Mouse (Mus musculus) midbrain, embryonic 10.5 days (tissue): ENCODE measurements around the gene Pabpc5. TPM values are rescaled to one million over a fixed set of nuclear protein-coding genes. Genes with fewer than 3 reads are reported as not detected.

Source experiments
- DNase-seq: peaks from one replicate; pipeline ENCODE4 v3.0.0-alpha.2; 2017; ENCODE audit warnings: low spot score
- H3K27ac ChIP-seq: fragments of 300-500 bp; sonication (generic); replicated peaks from 2 replicates; pipeline ENCODE4 v1.5.1; 2016; ENCODE audit warnings: mild to moderate bottlenecking
- H3K27me3 ChIP-seq: fragments of 300-500 bp; sonication (generic); 2 replicates; pipeline ENCODE4 v1.6.1; 2016; ENCODE audit warnings: low read depth, mild to moderate bottlenecking; ENCODE audit not compliant: poor library complexity, severe bottlenecking
- H3K36me3 ChIP-seq: fragments of 300-500 bp; sonication (generic); 2 replicates; pipeline ENCODE4 v1.6.1; 2016; ENCODE audit warnings: mild to moderate bottlenecking, moderate library complexity
- H3K4me1 ChIP-seq: fragments of 300-500 bp; sonication (generic); 2 replicates; pipeline ENCODE4 v1.6.1; 2016
- H3K4me3 ChIP-seq: fragments of 300-500 bp; sonication (generic); 2 replicates; pipeline ENCODE4 v1.5.1; 2016; ENCODE audit warnings: mild to moderate bottlenecking, moderate library complexity
- H3K9me3 ChIP-seq: fragments of 300-500 bp; sonication (generic); replicated peaks from 2 replicates; pipeline ENCODE4 v1.6.1; 2016; ENCODE audit warnings: mild to moderate bottlenecking
- WGBS: fragments of 180-500 bp; shearing (Covaris S2); methylation state at CpG from one replicate; pipeline ENCODE4 v1.1.7; 2016; 5-methylcytosine and 5-hydroxymethylcytosine counted together
- polyA plus RNA-seq: library from polyadenylated mRNA; unstranded; fragments of >200 nt; fragmentation: Nextera tagmentation; extraction: Ambion mirVana; gene quantifications from 2 replicates; pipeline ENCODE4 v1.2.1, GENCODE M21; 2016

Gene Pabpc5
- 0.19 and 0.26 TPM in 2 replicates for polyA plus RNA-seq

DNA sequence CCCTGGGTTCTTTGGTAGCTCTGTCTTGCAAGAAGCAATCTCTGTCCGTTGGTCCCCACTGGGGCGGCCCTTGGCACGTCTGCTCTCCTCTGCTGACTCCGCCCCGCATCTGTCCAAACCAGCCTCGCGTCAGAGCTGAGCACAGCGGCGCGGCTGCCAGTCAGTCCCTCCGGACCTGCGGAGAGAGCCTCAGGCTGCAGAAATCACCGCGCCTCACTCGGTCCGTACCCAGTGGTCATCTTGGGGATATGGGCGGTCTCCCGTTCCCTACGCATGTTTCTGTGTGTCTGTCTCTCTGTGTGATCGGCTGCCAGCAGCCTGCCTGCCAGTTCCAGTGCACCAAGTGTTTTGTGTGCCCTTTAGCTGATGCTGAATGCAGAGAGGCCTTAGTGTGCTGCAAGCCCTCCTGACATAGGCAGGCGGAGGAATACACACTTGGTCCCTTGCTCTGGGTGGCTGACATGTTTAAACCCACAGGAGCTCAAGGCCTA, at the start of gene Pabpc5:
Gene Pabpc5 (plus strand): TSS at position 116 of the 491 bp plus-strand sequence.
- Histone ChIP-seq H3K9me3 (no peaks in the 10 kb centered on the region), H3K4me3 (peak within 1 kb of the TSS; percentile 51), H3K36me3 (no peaks in the 10 kb centered on the region), H3K27ac (peak within 1 kb of the TSS; percentile 83), H3K27me3 (no peaks in the 10 kb centered on the region), H3K4me1 (0 out of 2 replicates have a peak, but pooled peaks cover 3% of the 10 kb centered on the region)
- peak; percentile 74 for DNase-seq
- 7% methylated on average over 21 of the region's 21 CpGs for WGBS

DNA sequence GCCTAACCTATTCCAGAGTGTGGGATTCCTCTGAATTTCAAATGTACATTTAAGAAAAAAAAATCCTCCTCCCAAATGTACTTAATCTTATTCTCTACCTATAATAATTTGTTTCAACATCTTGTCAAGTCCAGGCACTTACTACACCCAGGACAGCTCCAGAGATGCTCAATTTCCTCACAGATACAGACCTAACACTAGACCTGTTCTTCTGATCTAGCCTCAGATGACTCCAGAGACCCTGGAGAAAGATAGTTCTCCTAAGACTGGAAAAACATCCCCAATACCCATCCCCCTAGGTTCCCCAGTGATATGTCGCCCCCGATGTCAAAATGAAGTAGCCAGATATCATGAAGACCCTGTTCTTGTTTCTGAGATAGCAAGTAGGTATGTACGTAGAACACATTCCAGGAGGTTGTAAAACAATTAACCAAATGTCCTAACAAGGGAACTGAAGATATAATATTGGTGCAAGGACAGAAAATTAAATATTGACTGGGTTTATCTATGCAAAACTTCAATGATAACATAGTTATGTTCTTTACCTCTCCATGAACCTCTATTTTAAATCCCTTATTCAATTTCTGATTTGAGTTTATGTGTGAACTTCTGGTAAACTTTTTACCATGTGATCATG, 39.9 kb upstream of the Pabpc5 start:
- DNase-seq = no peak
- 91% methylated on average over 3 of the region's 3 CpGs for WGBS
- no peak overlapping the region for H3K27ac ChIP-seq

DNA sequence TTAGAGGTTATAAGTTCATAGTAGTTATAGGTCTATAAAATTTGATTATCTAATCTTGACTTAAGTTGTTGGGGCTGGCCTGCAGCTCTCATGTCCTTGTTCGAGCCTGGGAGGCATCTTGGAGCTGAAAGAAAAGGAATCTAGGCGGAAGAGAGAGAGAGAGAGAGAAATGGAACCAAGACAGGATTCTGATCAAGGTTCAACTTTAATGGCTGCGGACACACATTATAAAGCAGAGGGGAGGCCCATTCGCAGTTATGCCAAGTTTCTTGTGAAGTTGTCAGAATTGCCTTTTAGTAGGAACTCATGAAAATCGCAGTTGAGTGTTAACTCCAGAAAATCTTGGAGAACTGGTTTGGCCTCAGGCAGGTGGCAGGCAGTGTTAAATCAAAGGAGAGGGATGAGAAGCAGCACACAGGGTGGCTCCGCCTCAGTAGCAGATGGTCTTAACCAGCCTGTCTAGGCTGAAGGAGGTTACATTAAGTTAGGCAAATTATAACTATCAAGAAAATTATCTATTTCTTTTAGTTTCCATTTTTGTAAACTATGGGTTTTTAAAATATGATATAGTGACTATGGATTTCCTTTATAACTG, 38.6 kb upstream of the Pabpc5 start:
- DNase-seq = no peak
- Histone ChIP-seq H3K4me1 (no peaks in the 10 kb centered on the region), H3K4me3 (no peak overlapping the region), H3K36me3 (no peaks in the 10 kb centered on the region), H3K27me3 (no peaks in the 10 kb centered on the region), H3K27ac (no peak overlapping the region), H3K9me3 (no peaks in the 10 kb centered on the region)
- WGBS = 84% methylated on average over 6 of the region's 6 CpGs

More for the DNA sequence above, 39.9 kb upstream of the Pabpc5 start:
- no peaks in the 10 kb centered on the region for H3K27me3 ChIP-seq
- H3K36me3 ChIP-seq = no peaks in the 10 kb centered on the region
- H3K9me3 ChIP-seq = no peaks in the 10 kb centered on the region
- H3K4me3 ChIP-seq = no peak overlapping the region
- H3K4me1 ChIP-seq = no peaks in the 10 kb centered on the region

- DNase-seq = no peak
- Histone ChIP-seq H3K9me3 (no peaks in the 10 kb centered on the region), H3K27me3 (no peaks in the 10 kb centered on the region), H3K27ac (0 out of 2 replicates have a peak overlapping the region, but pooled peaks have one; percentile 83), H3K36me3 (no peaks in the 10 kb centered on the region), H3K4me3 (no peak overlapping the region), H3K4me1 (0 out of 2 replicates have a peak, but pooled peaks cover 3% of the 10 kb centered on the region)
- 71% methylated on average over 5 of the region's 5 CpGs for WGBS
These were observed 856 bp downstream of the Pabpc5 start for GRCm38 (mm10) chrX:119927852-119928251.
